16 mouse cellular contexts compared by ENCODE assay signal in the genomic region with DNA sequence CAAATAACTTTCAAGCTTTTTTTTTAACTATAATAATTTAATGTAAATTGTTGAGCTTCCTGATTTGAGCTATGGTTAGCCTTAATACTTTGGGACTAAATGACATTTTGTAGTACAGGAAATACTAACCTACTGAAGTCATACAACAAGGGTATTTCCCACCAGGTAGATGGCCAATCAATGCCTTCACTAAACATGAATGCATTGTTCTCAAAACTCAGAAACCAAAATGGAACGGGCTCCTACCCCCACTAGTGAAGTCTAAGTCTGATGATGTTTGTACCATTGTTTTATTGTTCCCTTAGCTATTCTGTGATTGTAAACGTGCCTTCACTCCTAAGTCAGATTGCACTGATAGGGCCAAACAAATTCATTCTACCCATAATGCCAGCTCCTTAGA. TPM values are rescaled to one million over a fixed set of nuclear protein-coding genes. Genes with fewer than 3 reads are reported as not detected.
A peak's percentile ranks its signal among the peaks of the same experiment; 100 is the strongest.
DNase-seq lines count a peak whose midpoint lies in the region; ATAC-seq lines count a peak whose summit lies in the region.
"Had no signal": no experiment of that assay in that cellular context is flagged by ENCODE, and none has a peak within 500 bp of the region (broad histone marks: within the 10 kb centered on the region; RNA-seq: fewer than 3 reads in every experiment).

No protein-coding gene starts in this region.

- DNase-seq in CD4-positive, CD25-positive, alpha-beta regulatory T cell, adult 2 months (ENCODE audit: low read depth, low spot score): peak; percentile 56
- DNase-seq in T-cell, adult 2 months (ENCODE audit: low spot score): peak; percentile 52
- DNase-seq in adrenal gland, adult 8-10 months: no peak
- no peak for DNase-seq in kidney, adult 8-10 months
- DNase-seq in urinary bladder, postnatal 36 days (ENCODE audit: low spot score in 2 of 2): no peak
- DNase-seq: adrenal gland, postnatal 10 days; cerebellum, adult 11-12 months; cerebellum, adult 9-10 months; cerebellum, postnatal 25 days; gastrocnemius, postnatal 14 days; heart, postnatal 36 days had no signal

- ATAC-seq in inflammation-experienced regulatory T-cells, adult 6 months: peak; percentile 94
- ATAC-seq: forebrain, embryonic 16.5 days; hindbrain, embryonic 16.5 days; intestine, embryonic 16.5 days; Patski had no signal

RNA-seq across cellular contexts. Expression of gene Stk17b, which starts 23.2 kb away (rescaled TPM):
- polyA plus RNA-seq in inflammation-experienced regulatory T-cells, adult 6 months (2017; shearing (Covaris generic)): 100 to 1,000 TPM; 464 to 513 (median 490) TPM
- total RNA-seq in adrenal gland, adult 8-10 months (2022): 10 to 100 TPM in 3 of 4 experiments, 1 to 10 TPM in 1; 7.7 to 13.1 (median 11.4) TPM

Comparison
In these comparisons a context has a peak if more than half of its experiments do, and no peak if none do; other contexts are left out.
1. DNase-seq: peak in CD4-positive, CD25-positive, alpha-beta regulatory T cell, adult 2 months (single experiment) and T-cell, adult 2 months (single experiment); none in adrenal gland, adult 8-10 months (single experiment), kidney, adult 8-10 months (0 of 2) and urinary bladder, postnatal 36 days (0 of 2).